Mouse (Mus musculus) sigmoid colon, adult 10 weeks (tissue): Measurements from ENCODE around the gene H2al2a. TPM values are rescaled to one million over a fixed set of nuclear protein-coding genes. Genes with fewer than 3 reads are reported as not detected.

Experiments
- polyA plus RNA-seq: library from polyadenylated mRNA; stranded (reverse); fragments of 350-450 nt; fragmentation: Illumina TruSeq; extraction: RNeasy Lipid Tissue Mini Kit (QIAGEN cat#74804); gene quantifications from one replicate; pipeline ENCODE4 v1.2.3, GENCODE M21; 2014; ENCODE audit warnings: low read depth, low replicate concordance

Gene H2al2a
- not detected for polyA plus RNA-seq

GRCm38 (mm10) chr2:17996858-17997257, at the start of gene H2al2a:
H2al2a (minus strand) TSS chr2:17996958.

GRCm38 (mm10) chr2:18037491-18037890, 40.7 kb upstream of the H2al2a start, which contains the start of gene A930004D18Rik:
A930004D18Rik (minus strand) TSS chr2:18037737.

Other genes with a start within 250 kb of the H2al2a start
- gene A930004D18Rik, start 40.8 kb upstream of the H2al2a start, polyA plus RNA-seq, result 0.50 TPM
- 2.5 TPM for gene Skida1, start 52.1 kb upstream of the H2al2a start, polyA plus RNA-seq
- 44.3 TPM for gene Mllt10, start 58.3 kb upstream of the H2al2a start, polyA plus RNA-seq